Mouse (Mus musculus): Measurements from ENCODE around the gene 9530053A07Rik. TPM values are rescaled to one million over a fixed set of nuclear protein-coding genes. Genes with fewer than 3 reads are reported as not detected.

The 9530053A07Rik gene
- total RNA-seq, 2 experiments from 2014 or later: not detected

GRCm38 (mm10) chr7:28208988-28209508, 79.8 kb downstream of the 9530053A07Rik start:
- no peak for ATAC-seq (replicated peaks; ENCODE audit: low FRiP score, poor library complexity, severe bottlenecking)

- ATAC-seq (replicated peaks; ENCODE audit: low FRiP score, poor library complexity, severe bottlenecking): no peak
Measured at GRCm38 (mm10) chr7:28210731-28211130, 81.5 kb downstream of the 9530053A07Rik start.

GRCm38 (mm10) chr7:28214142-28214541, 84.9 kb downstream of the 9530053A07Rik start:
- ATAC-seq (replicated peaks; ENCODE audit: low FRiP score, poor library complexity, severe bottlenecking): 0 out of 2 replicates have a peak, but pooled peaks have one; percentile 61

Other genes with a start within 250 kb of the 9530053A07Rik start
- not detected in 2 replicates for gene Zfp974, start 200.0 kb upstream of the 9530053A07Rik start, total RNA-seq (2015; ENCODE audit: low replicate concordance)
- gene Zfp974, start 200.0 kb upstream of the 9530053A07Rik start, total RNA-seq (2017; ENCODE audit: low replicate concordance): 1.8 TPM in 1 of 2 replicates, not detected in the other
- gene Zfp780b, start 150.3 kb upstream of the 9530053A07Rik start, total RNA-seq (2015; ENCODE audit: low replicate concordance): 2.1 and 6.5 TPM in 2 replicates
- gene Zfp780b, start 150.3 kb upstream of the 9530053A07Rik start, total RNA-seq (2017; ENCODE audit: low replicate concordance): 2.7 and 7.6 TPM in 2 replicates
- gene Zfp850, start 115.4 kb upstream of the 9530053A07Rik start, total RNA-seq (2015; ENCODE audit: low replicate concordance): 0.36 and 0.84 TPM in 2 replicates
- gene Zfp850, start 115.4 kb upstream of the 9530053A07Rik start, total RNA-seq (2017; ENCODE audit: low replicate concordance): 1.2 TPM in 1 of 2 replicates, not detected in the other
- 77.1 and 114 TPM in 2 replicates for gene Psmc4, start 79.4 kb upstream of the 9530053A07Rik start, total RNA-seq (2015; ENCODE audit: low replicate concordance)
- gene Psmc4, start 79.4 kb upstream of the 9530053A07Rik start, total RNA-seq (2017; ENCODE audit: low replicate concordance): 48.6 and 65.1 TPM in 2 replicates
- gene Fcgbp, start 58.2 kb upstream of the 9530053A07Rik start, total RNA-seq (2015; ENCODE audit: low replicate concordance): not detected in 2 replicates
- gene Fcgbp, start 58.2 kb upstream of the 9530053A07Rik start, total RNA-seq (2017; ENCODE audit: low replicate concordance): not detected in 2 replicates
- 18.4 and 40.4 TPM in 2 replicates for gene Fbl, start 40.2 kb downstream of the 9530053A07Rik start, total RNA-seq (2015; ENCODE audit: low replicate concordance)
- gene Fbl, start 40.2 kb downstream of the 9530053A07Rik start, total RNA-seq (2017; ENCODE audit: low replicate concordance): 15.7 and 17.5 TPM in 2 replicates
- gene Dyrk1b, start 50.0 kb downstream of the 9530053A07Rik start, total RNA-seq (2015; ENCODE audit: low replicate concordance): 7.5 and 10.1 TPM in 2 replicates
- 8.4 and 12.5 TPM in 2 replicates for gene Dyrk1b, start 50.0 kb downstream of the 9530053A07Rik start, total RNA-seq (2017; ENCODE audit: low replicate concordance)
- 10.1 TPM in 1 of 2 replicates, not detected in the other for gene Eid2, start 138.4 kb downstream of the 9530053A07Rik start, total RNA-seq (2015; ENCODE audit: low replicate concordance)
- gene Eid2, start 138.4 kb downstream of the 9530053A07Rik start, total RNA-seq (2017; ENCODE audit: low replicate concordance): 3.3 TPM in 1 of 2 replicates, not detected in the other
- gene Eid2b, start 148.3 kb downstream of the 9530053A07Rik start, total RNA-seq (2015; ENCODE audit: low replicate concordance): 5.4 TPM in 1 of 2 replicates, not detected in the other
- 2.1 TPM in 1 of 2 replicates, not detected in the other for gene Eid2b, start 148.3 kb downstream of the 9530053A07Rik start, total RNA-seq (2017; ENCODE audit: low replicate concordance)
- gene Selenov, start 161.7 kb downstream of the 9530053A07Rik start, total RNA-seq (2015; ENCODE audit: low replicate concordance): not detected in 2 replicates
- not detected in 2 replicates for gene Selenov, start 161.7 kb downstream of the 9530053A07Rik start, total RNA-seq (2017; ENCODE audit: low replicate concordance)
- gene Dll3, start 172.8 kb downstream of the 9530053A07Rik start, total RNA-seq (2015; ENCODE audit: low replicate concordance): not detected in 2 replicates
- not detected in 2 replicates for gene Dll3, start 172.8 kb downstream of the 9530053A07Rik start, total RNA-seq (2017; ENCODE audit: low replicate concordance)
- gene Timm50, start 182.6 kb downstream of the 9530053A07Rik start, total RNA-seq (2015; ENCODE audit: low replicate concordance): 15.9 and 16.3 TPM in 2 replicates
- 7.8 and 12.7 TPM in 2 replicates for gene Timm50, start 182.6 kb downstream of the 9530053A07Rik start, total RNA-seq (2017; ENCODE audit: low replicate concordance)
- 33.5 and 37.8 TPM in 2 replicates for gene Supt5, start 209.3 kb downstream of the 9530053A07Rik start, total RNA-seq (2015; ENCODE audit: low replicate concordance)
- gene Supt5, start 209.3 kb downstream of the 9530053A07Rik start, total RNA-seq (2017; ENCODE audit: low replicate concordance): 34.3 and 43.0 TPM in 2 replicates
- gene Rps16, start 221.2 kb downstream of the 9530053A07Rik start, total RNA-seq (2015; ENCODE audit: low replicate concordance): 892 and 1,114 TPM in 2 replicates
- gene Rps16, start 221.2 kb downstream of the 9530053A07Rik start, total RNA-seq (2017; ENCODE audit: low replicate concordance): 132 and 239 TPM in 2 replicates
- gene Plekhg2, start 243.1 kb downstream of the 9530053A07Rik start, total RNA-seq (2015; ENCODE audit: low replicate concordance): 2.1 and 5.8 TPM in 2 replicates
- 1.0 and 3.1 TPM in 2 replicates for gene Plekhg2, start 243.1 kb downstream of the 9530053A07Rik start, total RNA-seq (2017; ENCODE audit: low replicate concordance)